Mouse (Mus musculus) liver, adult 2 months (tissue): Measurements from ENCODE around the gene Fkbp1a. TPM values are rescaled to one million over a fixed set of nuclear protein-coding genes. Genes with fewer than 3 reads are reported as not detected.

Experiments used
- DNase-seq: peaks from one replicate; pipeline ENCODE4 v3.0.0-alpha.2; 2011; ENCODE audit warnings: low read depth, low spot score; ENCODE audit errors: extremely low read depth
- H3K27ac ChIP-seq: fragments of 200-500 bp; replicated peaks from 2 replicates; pipeline ENCODE4 v1.5.1; 2012; ENCODE audit warnings: low read depth, mild to moderate bottlenecking, control low read depth, inconsistent platforms, low read length; ENCODE audit not compliant: insufficient read depth
- H3K27me3 ChIP-seq: fragments of 200-500 bp; 2 replicates; pipeline ENCODE4 v1.6.1; 2012; ENCODE audit warnings: mild to moderate bottlenecking, moderate library complexity, low read length, inconsistent platforms; ENCODE audit not compliant: control insufficient read depth, insufficient read depth
- H3K36me3 ChIP-seq: fragments of 200-500 bp; 2 replicates; pipeline ENCODE4 v1.6.1; 2012; ENCODE audit warnings: low read length, inconsistent platforms; ENCODE audit not compliant: control insufficient read depth, insufficient read depth
- H3K4me1 ChIP-seq: fragments of 200-500 bp; 2 replicates; pipeline ENCODE4 v1.6.1; 2011; ENCODE audit warnings: low read length; ENCODE audit not compliant: control insufficient read depth, insufficient read depth
- H3K4me3 ChIP-seq: fragments of 200-500 bp; 2 replicates; pipeline ENCODE4 v1.5.1; 2011; ENCODE audit warnings: low read depth, mild to moderate bottlenecking, control low read depth, low read length, moderate library complexity; ENCODE audit not compliant: insufficient read depth
- H3K79me2 ChIP-seq: fragments of 200-500 bp; 2 replicates; pipeline ENCODE4 v1.6.1; 2012; ENCODE audit warnings: inconsistent platforms, mild to moderate bottlenecking, low read length, moderate library complexity; ENCODE audit not compliant: control insufficient read depth, insufficient read depth
- H3K9ac ChIP-seq: fragments of 200-500 bp; 2 replicates; pipeline ENCODE4 v1.6.1; 2012; ENCODE audit warnings: low read depth, mild to moderate bottlenecking, control low read depth, inconsistent platforms, low read length
- CTCF ChIP-seq: fragments of 200-500 bp; IDR thresholded peaks from 2 replicates; pipeline ENCODE4 v1.5.1; 2011; ENCODE audit warnings: low read depth, low read length, control low read depth
- POLR2A ChIP-seq: fragments of 200-500 bp; IDR thresholded peaks from 2 replicates; pipeline ENCODE4 v1.6.1; 2011; ENCODE audit warnings: low read length, control low read depth; ENCODE audit not compliant: insufficient read depth; ENCODE audit errors: extremely low read depth
- WGBS: fragments of 180-500 bp; shearing (Covaris S2); methylation state at CpG from one replicate; pipeline ENCODE4 v1.1.7; 2018; 5-methylcytosine and 5-hydroxymethylcytosine counted together
- polyA plus RNA-seq: library from polyadenylated mRNA; depleted of rRNA; stranded (reverse); fragments of >200 nt; gene quantifications from 2 replicates; pipeline ENCODE4 v1.2.3, GENCODE M21; 2012
- total RNA-seq: library from RNA; depleted of rRNA; stranded (reverse); fragments of >200 nt; gene quantifications from 2 replicates; pipeline ENCODE4 v1.2.3, GENCODE M21; 2014

Fkbp1a gene
- total and polyA plus RNA-seq, 2 experiments, result 14.2 to 25.9 TPM

DNA sequence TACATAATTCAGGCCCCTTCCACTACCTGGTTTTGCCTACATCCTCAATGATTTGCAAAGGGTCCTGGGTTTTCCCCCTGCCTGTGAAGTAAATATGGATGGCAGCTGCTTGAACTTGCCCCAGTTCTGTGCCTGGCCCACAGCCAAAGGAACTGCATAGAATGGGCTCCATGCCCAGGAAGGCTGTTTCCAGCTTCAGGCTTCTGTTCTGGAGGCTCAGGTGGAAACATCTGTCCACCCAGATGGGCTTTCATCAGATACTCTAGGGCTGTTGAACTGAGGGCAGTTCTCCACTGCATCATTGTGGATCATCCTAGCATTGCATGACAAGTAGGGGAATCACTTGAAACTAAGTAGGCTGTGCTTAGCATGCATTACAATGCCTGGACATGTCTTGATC lies 30.1 kb upstream of the Fkbp1a start:
- H3K36me3 ChIP-seq, result peaks cover 59% of the 10 kb centered on the region
- no peak overlapping the region for H3K27ac ChIP-seq
- H3K79me2 ChIP-seq, result no peaks in the 10 kb centered on the region
- no peak overlapping the region for H3K4me3 ChIP-seq
- DNase-seq, result no peak
- no peak for TF ChIP-seq POLR2A
- TF ChIP-seq CTCF, result no peak
- H3K9ac ChIP-seq, result no peak overlapping the region
- no peaks in the 10 kb centered on the region; the same call in 1 of the 2 replicates for H3K4me1 ChIP-seq
- H3K27me3 ChIP-seq, result no peaks in the 10 kb centered on the region

- Histone ChIP-seq H3K27ac (no peak overlapping the region), H3K36me3 (peaks cover 49% of the 10 kb centered on the region), H3K27me3 (no peaks in the 10 kb centered on the region), H3K4me3 (no peak overlapping the region), H3K79me2 (no peaks in the 10 kb centered on the region), H3K4me1 (no peaks in the 10 kb centered on the region; the same call in 1 of the 2 replicates), H3K9ac (no peak overlapping the region)
- no peak for TF ChIP-seq POLR2A
- no peak for TF ChIP-seq CTCF
- no peak for DNase-seq
- 72% methylated on average over 3 of the region's 3 CpGs for WGBS
Measured at GRCm38 (mm10) chr2:151513525-151514285, 28.6 kb upstream of the Fkbp1a start.

- H3K27ac ChIP-seq, result no peak overlapping the region
- 76% methylated on average over 2 of the region's 2 CpGs for WGBS
- no peak for TF ChIP-seq POLR2A
- H3K4me1 ChIP-seq, result no peaks in the 10 kb centered on the region
- no peaks in the 10 kb centered on the region for H3K79me2 ChIP-seq
- H3K4me3 ChIP-seq, result no peak overlapping the region
- peaks cover 19% of the 10 kb centered on the region for H3K36me3 ChIP-seq
- H3K27me3 ChIP-seq, result no peaks in the 10 kb centered on the region
- DNase-seq, result no peak
- no peak overlapping the region for H3K9ac ChIP-seq
Measured at GRCm38 (mm10) chr2:151519000-151519399, 23.3 kb upstream of the Fkbp1a start.

- Histone ChIP-seq H3K79me2 (no peaks in the 10 kb centered on the region), H3K27ac (no peak overlapping the region), H3K4me1 (no peaks in the 10 kb centered on the region), H3K9ac (no peak overlapping the region), H3K4me3 (no peak overlapping the region), H3K27me3 (no peaks in the 10 kb centered on the region), H3K36me3 (peaks cover 5% of the 10 kb centered on the region)
- WGBS, result 55% methylated on average over 4 of the region's 4 CpGs
- no peak for DNase-seq
- TF ChIP-seq POLR2A (no peak), CTCF (no peak)
Measured at GRCm38 (mm10) chr2:151524324-151525041, 17.8 kb upstream of the Fkbp1a start.

GRCm38 (mm10) chr2:151525520-151525919 lies 16.8 kb upstream of the Fkbp1a start:
- TF ChIP-seq CTCF (no peak), POLR2A (no peak)
- H3K27ac ChIP-seq, result no peak overlapping the region
- H3K9ac ChIP-seq, result no peak overlapping the region
- no peaks in the 10 kb centered on the region for H3K27me3 ChIP-seq
- DNase-seq, result no peak
- no peaks in the 10 kb centered on the region for H3K79me2 ChIP-seq
- 85% methylated on average over 2 of the region's 2 CpGs for WGBS
- no peaks in the 10 kb centered on the region; the same call in 1 of the 2 replicates for H3K36me3 ChIP-seq
- no peak overlapping the region for H3K4me3 ChIP-seq
- no peaks in the 10 kb centered on the region for H3K4me1 ChIP-seq

DNA sequence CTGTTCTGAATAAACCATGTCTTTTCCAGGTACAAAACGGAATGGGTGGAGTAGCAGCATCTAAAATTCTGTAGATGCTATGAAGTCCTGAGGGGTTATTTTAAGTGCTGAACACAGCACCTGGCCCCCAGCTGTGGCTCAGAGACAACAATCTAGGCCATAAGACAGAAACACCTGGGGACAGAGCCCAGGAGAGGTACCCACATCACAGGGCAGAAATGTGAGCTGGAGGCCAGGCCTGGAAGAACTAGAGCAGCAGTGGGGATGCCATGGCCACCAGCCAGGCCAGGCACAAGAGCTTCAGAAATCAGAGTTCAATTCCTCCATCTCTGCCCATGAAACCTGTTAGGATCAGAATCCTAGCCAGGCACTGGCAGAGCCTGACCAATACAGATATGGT lies 14.2 kb upstream of the Fkbp1a start:
- no peaks in the 10 kb centered on the region for H3K27me3 ChIP-seq
- no peaks in the 10 kb centered on the region for H3K4me1 ChIP-seq
- H3K36me3 ChIP-seq, result no peaks in the 10 kb centered on the region
- WGBS, result 87% methylated on average over 1 of the region's 1 CpGs
- TF ChIP-seq POLR2A, result no peak
- no peak for TF ChIP-seq CTCF
- no peak overlapping the region for H3K9ac ChIP-seq
- no peak for DNase-seq
- no peaks in the 10 kb centered on the region for H3K79me2 ChIP-seq
- no peak overlapping the region for H3K4me3 ChIP-seq
- H3K27ac ChIP-seq, result no peak overlapping the region
